Mouse (Mus musculus): ENCODE results near the gene Ina. TPM values are rescaled to one million over a fixed set of nuclear protein-coding genes. Genes with fewer than 3 reads are reported as not detected.

Ina gene
- 0.46 TPM for polyA plus RNA-seq (2014; fragmentation: Illumina TruSeq; extraction: RNeasy Lipid Tissue Mini Kit (QIAGEN cat#74804))

DNA sequence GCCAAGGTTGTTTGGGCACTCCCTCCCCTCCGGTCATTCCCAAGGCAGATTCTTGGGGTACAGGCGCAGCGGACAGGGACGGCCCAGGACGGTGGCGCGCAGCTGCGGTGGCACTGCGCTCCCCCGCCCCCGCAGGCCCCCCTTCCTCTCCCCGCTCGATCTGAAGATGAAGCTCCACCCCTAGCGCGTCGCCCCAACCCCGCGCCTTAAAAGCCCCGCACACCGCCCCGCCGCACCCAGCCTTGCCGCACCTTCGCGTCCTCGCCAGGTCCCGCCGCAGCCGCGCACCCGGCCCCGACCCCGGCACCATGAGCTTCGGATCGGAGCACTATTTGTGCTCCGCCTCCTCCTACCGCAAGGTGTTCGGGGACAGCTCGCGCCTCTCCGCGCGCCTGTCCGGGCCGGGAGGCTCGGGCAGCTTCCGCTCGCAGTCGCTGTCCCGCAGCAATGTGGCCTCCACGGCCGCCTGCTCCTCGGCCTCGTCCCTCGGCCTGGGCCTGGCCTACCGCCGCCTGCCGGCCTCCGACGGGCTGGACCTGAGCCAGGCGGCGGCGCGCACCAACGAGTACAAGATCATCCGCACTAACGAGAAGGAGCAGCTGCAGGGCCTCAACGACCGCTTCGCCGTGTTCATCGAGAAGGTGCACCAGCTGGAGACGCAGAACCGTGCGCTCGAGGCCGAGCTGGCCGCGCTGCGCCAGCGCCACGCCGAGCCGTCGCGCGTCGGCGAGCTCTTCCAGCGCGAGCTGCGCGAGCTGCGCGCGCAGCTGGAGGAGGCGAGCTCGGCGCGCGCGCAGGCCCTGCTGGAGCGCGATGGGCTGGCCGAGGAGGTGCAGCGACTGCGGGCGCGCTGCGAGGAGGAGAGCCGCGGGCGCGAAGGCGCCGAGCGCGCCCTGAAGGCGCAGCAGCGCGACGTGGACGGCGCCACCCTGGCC lies at the start of gene Ina, which contains the start of gene Nt5c2:
Gene Ina, plus strand, starts transcription at position 252 of the 935 bp plus-strand sequence.
Gene Nt5c2, minus strand, starts transcription at position 707 of the 935 bp plus-strand sequence.

GRCm38 (mm10) chr19:47050271-47051032 lies 36.0 kb downstream of the Ina start, which contains the start of gene Pcgf6:
Gene Pcgf6, minus strand, starts transcription at chr19:47050906.

GRCm38 (mm10) chr19:47067096-47067882 lies 52.8 kb downstream of the Ina start, which contains the start of gene Taf5:
Gene Taf5, plus strand, starts transcription at chr19:47067746.

Other genes with a start within 250 kb of the Ina start
- gene Nt5c2, start 455 bp downstream of the Ina start, polyA plus RNA-seq (2014; fragmentation: Illumina TruSeq; extraction: RNeasy Lipid Tissue Mini Kit (QIAGEN cat#74804)), result 116 TPM
- gene Pcgf6, start 36.2 kb downstream of the Ina start, polyA plus RNA-seq (2014; fragmentation: Illumina TruSeq; extraction: RNeasy Lipid Tissue Mini Kit (QIAGEN cat#74804)), result 43.3 TPM
- gene Taf5, start 53.0 kb downstream of the Ina start, polyA plus RNA-seq (2014; fragmentation: Illumina TruSeq; extraction: RNeasy Lipid Tissue Mini Kit (QIAGEN cat#74804)), result 18.4 TPM
- gene Usmg5, start 75.9 kb downstream of the Ina start, polyA plus RNA-seq (2014; fragmentation: Illumina TruSeq; extraction: RNeasy Lipid Tissue Mini Kit (QIAGEN cat#74804)), result 1,160 TPM
- gene Pdcd11, start 76.1 kb downstream of the Ina start, polyA plus RNA-seq (2014; fragmentation: Illumina TruSeq; extraction: RNeasy Lipid Tissue Mini Kit (QIAGEN cat#74804)), result 5.9 TPM
- 1.7 TPM for gene Calhm2, start 123.6 kb downstream of the Ina start, polyA plus RNA-seq (2014; fragmentation: Illumina TruSeq; extraction: RNeasy Lipid Tissue Mini Kit (QIAGEN cat#74804))
- gene Calhm1, start 129.6 kb downstream of the Ina start, polyA plus RNA-seq (2014; fragmentation: Illumina TruSeq; extraction: RNeasy Lipid Tissue Mini Kit (QIAGEN cat#74804)), result not detected
- gene Calhm3, start 143.1 kb downstream of the Ina start, polyA plus RNA-seq (2014; fragmentation: Illumina TruSeq; extraction: RNeasy Lipid Tissue Mini Kit (QIAGEN cat#74804)), result not detected
- 0.23 TPM for gene Neurl1a, start 164.1 kb downstream of the Ina start, polyA plus RNA-seq (2014; fragmentation: Illumina TruSeq; extraction: RNeasy Lipid Tissue Mini Kit (QIAGEN cat#74804))

Measured in ovary, adult 10 weeks (tissue).